Mouse (Mus musculus) midbrain, postnatal 0 days (tissue): Measurements from ENCODE around the gene Anxa7. TPM values are rescaled to one million over a fixed set of nuclear protein-coding genes. Genes with fewer than 3 reads are reported as not detected.

Experiments used
- ATAC-seq: fragments of 200-750 bp; cut with Nextera tagmentation; 2 replicates; pipeline ENCODE4 v1.8.0; 2017; ENCODE audit warnings: moderate number of reproducible peaks, mild to moderate bottlenecking, moderate TSS enrichment, moderate library complexity; ENCODE audit not compliant: low FRiP score
- DNase-seq: peaks from one replicate; pipeline ENCODE4 v3.0.0-alpha.2; 2015; ENCODE audit warnings: low spot score
- H3K27ac ChIP-seq: fragments of 300-500 bp; sonication (generic); 2 replicates; pipeline ENCODE4 v1.5.1; 2014; ENCODE audit warnings: low read depth, mild to moderate bottlenecking, low read length, mixed read lengths
- H3K27me3 ChIP-seq: fragments of 300-500 bp; sonication (generic); 2 replicates; pipeline ENCODE4 v1.6.1; 2014; ENCODE audit warnings: low read length, control low read depth, mixed read lengths; ENCODE audit not compliant: insufficient read depth
- H3K36me3 ChIP-seq: fragments of 300-500 bp; sonication (generic); 2 replicates; pipeline ENCODE4 v1.6.1; 2014; ENCODE audit warnings: low read length, control low read depth, mixed read lengths; ENCODE audit not compliant: insufficient read depth
- H3K4me1 ChIP-seq: fragments of 300-500 bp; sonication (generic); 2 replicates; pipeline ENCODE4 v1.6.1; 2014; ENCODE audit warnings: mild to moderate bottlenecking, control low read depth, antibody characterized with exemption, low read length, mixed read lengths; ENCODE audit not compliant: insufficient read depth
- H3K4me2 ChIP-seq: fragments of 300-500 bp; sonication (generic); 2 replicates; pipeline ENCODE4 v1.6.1; 2014; ENCODE audit warnings: low read depth, mild to moderate bottlenecking, low read length, mixed read lengths; ENCODE audit not compliant: poor library complexity, severe bottlenecking
- H3K4me3 ChIP-seq: fragments of 300-500 bp; sonication (generic); 2 replicates; pipeline ENCODE4 v1.5.1; 2014; ENCODE audit warnings: low read depth, mild to moderate bottlenecking, low read length, moderate library complexity
- H3K9ac ChIP-seq: fragments of 300-500 bp; sonication (generic); replicated peaks from 2 replicates; pipeline ENCODE4 v1.6.1; 2014; ENCODE audit warnings: mild to moderate bottlenecking, low read length, moderate library complexity, mixed read lengths; ENCODE audit not compliant: poor library complexity, severe bottlenecking
- H3K9me3 ChIP-seq: fragments of 300-500 bp; sonication (generic); 2 replicates; pipeline ENCODE4 v1.6.1; 2016; ENCODE audit warnings: low read length, control low read depth
- CTCF ChIP-seq: IDR thresholded peaks from 2 replicates; pipeline ENCODE4 v1.5.1; 2016; ENCODE audit warnings: antibody characterized with exemption, mild to moderate bottlenecking
- WGBS: fragments of 180-500 bp; shearing (Covaris S2); extraction: QIAGEN DNeasy Blood & Tissue Kit; methylation state at CpG from one replicate; pipeline ENCODE4 v1.1.7; 2014; 5-methylcytosine and 5-hydroxymethylcytosine counted together
- polyA plus RNA-seq: library from polyadenylated mRNA; unstranded; fragments of >200 nt; fragmentation: Nextera tagmentation; extraction: Ambion mirVana; gene quantifications from 2 replicates; pipeline ENCODE4 v1.2.1, GENCODE M21; 2015
- total RNA-seq: library from RNA; depleted of rRNA; stranded (reverse); fragments of >200 nt; gene quantifications from 2 replicates; pipeline ENCODE4 v1.2.3, GENCODE M21; 2014

Gene Anxa7
- total and polyA plus RNA-seq, 2 experiments from 2014 or later, result 14.9 to 26.7 TPM

GRCm38 (mm10) chr14:20496603-20497002 lies 16.7 kb upstream of the Anxa7 start, which contains the start of gene Mss51:
Mss51 (minus strand) TSS chr14:20496901.
- Histone ChIP-seq H3K27ac (no peak within 1 kb of the TSS), H3K9ac (no peak within 1 kb of the TSS), H3K36me3 (peaks cover 23% of the 10 kb centered on the region), H3K4me3 (no peak within 1 kb of the TSS), H3K9me3 (no peaks in the 10 kb centered on the region), H3K4me2 (no peak within 1 kb of the TSS), H3K4me1 (no peaks in the 10 kb centered on the region), H3K27me3 (no peaks in the 10 kb centered on the region)
- 81% methylated on average over 2 of the region's 2 CpGs for whole genome bisulfite sequencing
- no peak for TF ChIP-seq CTCF
- ATAC-seq, result no peak
- no peak for DNase-seq

GRCm38 (mm10) chr14:20486031-20486430 lies 6.1 kb upstream of the Anxa7 start:
- no peak for DNase-seq

GRCm38 (mm10) chr14:20482051-20482751 lies 2.3 kb upstream of the Anxa7 start:
- DNase-seq, result no peak
- H3K4me1 ChIP-seq, result peaks cover 3% of the 10 kb centered on the region; the same call in 1 of the 2 replicates

More at GRCm38 (mm10) chr14:20486031-20486430, 6.1 kb upstream of the Anxa7 start:
- Histone ChIP-seq H3K4me3 (no peak overlapping the region), H3K9ac (no peak overlapping the region), H3K4me1 (no peaks in the 10 kb centered on the region), H3K27me3 (no peaks in the 10 kb centered on the region), H3K4me2 (no peak overlapping the region), H3K36me3 (no peaks in the 10 kb centered on the region), H3K27ac (no peak overlapping the region), H3K9me3 (no peaks in the 10 kb centered on the region)
- 96% methylated on average over 5 of the region's 5 CpGs for WGBS
- no peak for ATAC-seq
- no peak for TF ChIP-seq CTCF

GRCm38 (mm10) chr14:20481211-20481610 lies 1.3 kb upstream of the Anxa7 start:
- TF ChIP-seq CTCF, result no peak
- Histone ChIP-seq H3K4me1 (peaks cover 3% of the 10 kb centered on the region; the same call in 1 of the 2 replicates), H3K27me3 (no peaks in the 10 kb centered on the region), H3K4me3 (no peak overlapping the region), H3K9ac (no peak overlapping the region), H3K4me2 (no peak overlapping the region), H3K36me3 (no peaks in the 10 kb centered on the region), H3K9me3 (no peaks in the 10 kb centered on the region), H3K27ac (no peak overlapping the region)
- ATAC-seq (no peak), DNase-seq (no peak)
- WGBS, result 25% methylated on average over 5 of the region's 5 CpGs

More at GRCm38 (mm10) chr14:20482051-20482751, 2.3 kb upstream of the Anxa7 start:
- H3K9ac ChIP-seq, result no peak overlapping the region
- whole genome bisulfite sequencing, result 88% methylated on average over 7 of the region's 7 CpGs
- H3K27ac ChIP-seq, result no peak overlapping the region
- H3K4me3 ChIP-seq, result no peak overlapping the region
- H3K4me2 ChIP-seq, result no peak overlapping the region
- no peaks in the 10 kb centered on the region for H3K27me3 ChIP-seq
- TF ChIP-seq CTCF, result no peak
- H3K36me3 ChIP-seq, result no peaks in the 10 kb centered on the region
- no peaks in the 10 kb centered on the region for H3K9me3 ChIP-seq
- no peak for ATAC-seq

- H3K27ac ChIP-seq, result no peak overlapping the region
- H3K4me3 ChIP-seq, result peak overlapping the region; percentile 70
- WGBS, result 59% methylated on average over 1 of the region's 1 CpGs
- no peak overlapping the region for H3K9ac ChIP-seq
- H3K36me3 ChIP-seq, result no peaks in the 10 kb centered on the region
- H3K9me3 ChIP-seq, result no peaks in the 10 kb centered on the region
- H3K4me1 ChIP-seq, result peaks cover 3% of the 10 kb centered on the region; the same call in 1 of the 2 replicates
- no peak for TF ChIP-seq CTCF
- peak overlapping the region; percentile 82 for H3K4me2 ChIP-seq
- ATAC-seq (no peak), DNase-seq (no peak)
- no peaks in the 10 kb centered on the region for H3K27me3 ChIP-seq
These were observed 254 bp upstream of the Anxa7 start for GRCm38 (mm10) chr14:20480195-20480579.

GRCm38 (mm10) chr14:20478801-20479200 lies 1.1 kb downstream of the Anxa7 start:
- peak overlapping the region; percentile 70 for H3K4me3 ChIP-seq
- ATAC-seq, result no peak
- no peaks in the 10 kb centered on the region for H3K36me3 ChIP-seq
- WGBS, result 39% methylated on average over 7 of the region's 7 CpGs
- no peaks in the 10 kb centered on the region for H3K27me3 ChIP-seq
- H3K27ac ChIP-seq, result peak overlapping the region; percentile 51
- H3K9me3 ChIP-seq, result no peaks in the 10 kb centered on the region
- DNase-seq, result no peak
- H3K9ac ChIP-seq, result no peak overlapping the region
- H3K4me1 ChIP-seq, result peaks cover 3% of the 10 kb centered on the region; the same call in 1 of the 2 replicates
- no peak for TF ChIP-seq CTCF
- peak overlapping the region; percentile 82 for H3K4me2 ChIP-seq
